Mouse (Mus musculus): ENCODE measurements around the gene Cntnap2. TPM values are rescaled to one million over a fixed set of nuclear protein-coding genes. Genes with fewer than 3 reads are reported as not detected.

Cntnap2 gene
- polyA plus RNA-seq, 1 experiment, result not detected

GRCm38 (mm10) chr6:45544319-45544875 lies 485.2 kb downstream of the Cntnap2 start:
- Histone ChIP-seq H3ac (ENCODE audit: control insufficient read depth, insufficient read length) (no peak overlapping the region), H3K27me3 (ENCODE audit: control insufficient read depth, insufficient read depth, insufficient read length) (no peaks in the 10 kb centered on the region), H3K4me3 (no peak overlapping the region), H3K36me3 (ENCODE audit: control insufficient read depth, insufficient read depth) (no peaks in the 10 kb centered on the region), H3K79me2 (ENCODE audit: control insufficient read depth, insufficient read depth) (no peaks in the 10 kb centered on the region), H3K4me2 (ENCODE audit: low read depth) (no peak overlapping the region)
- TF ChIP-seq POLR2A (IDR thresholded peaks at IDR 0.05; ENCODE audit: insufficient read length, low read depth) (no peak), TCF3 (IDR thresholded peaks at IDR 0.05; ENCODE audit: insufficient read length, low read depth) (no peak), REST (IDR thresholded peaks at IDR 0.05; ENCODE audit: insufficient read depth, insufficient read length) (no peak), MYOD1 (IDR thresholded peaks at IDR 0.05; ENCODE audit: control insufficient read depth in 1 of 3, insufficient read length in 2 of 3, low read depth in 2 of 3) (no peak)

GRCm38 (mm10) chr6:45559724-45560123 lies 500.6 kb downstream of the Cntnap2 start:
- Histone ChIP-seq H3K4me2 (ENCODE audit: low read depth) (no peak overlapping the region), H3K27me3 (ENCODE audit: control insufficient read depth, insufficient read depth, insufficient read length) (no peaks in the 10 kb centered on the region), H3K36me3 (ENCODE audit: control insufficient read depth, insufficient read depth) (no peaks in the 10 kb centered on the region), H3ac (ENCODE audit: control insufficient read depth, insufficient read length) (no peak overlapping the region), H3K4me3 (no peak overlapping the region), H3K79me2 (ENCODE audit: control insufficient read depth, insufficient read depth) (no peaks in the 10 kb centered on the region)
- TF ChIP-seq USF1 (IDR thresholded peaks at IDR 0.05; ENCODE audit: low read depth), result no peak
- TF ChIP-seq MYOG (IDR thresholded peaks at IDR 0.05; ENCODE audit: control insufficient read depth in 1 of 3, insufficient read depth in 1 of 3, insufficient read length in 2 of 3, low read depth in 2 of 3), result no peak
- no peak for TF ChIP-seq SRF (IDR thresholded peaks at IDR 0.05; ENCODE audit: control insufficient read depth, insufficient read length, low read depth)
- no peak for TF ChIP-seq REST (IDR thresholded peaks at IDR 0.05; ENCODE audit: insufficient read depth, insufficient read length)
- TF ChIP-seq POLR2A (IDR thresholded peaks at IDR 0.05; ENCODE audit: insufficient read length, low read depth), result no peak
- TF ChIP-seq POLR2AphosphoS2 (IDR thresholded peaks at IDR 0.05; ENCODE audit: insufficient read length, low read depth), result no peak
- no peak for TF ChIP-seq MAX (IDR thresholded peaks at IDR 0.05; ENCODE audit: low read depth)
- no peak for TF ChIP-seq TCF3 (IDR thresholded peaks at IDR 0.05; ENCODE audit: insufficient read length, low read depth)
- TF ChIP-seq CEBPB (IDR thresholded peaks at IDR 0.05; ENCODE audit: insufficient read depth, poor library complexity, severe bottlenecking), result no peak
- TF ChIP-seq E2F4 (IDR thresholded peaks at IDR 0.05; ENCODE audit: insufficient read depth), result no peak
- TF ChIP-seq MYOD1 (IDR thresholded peaks at IDR 0.05; ENCODE audit: control insufficient read depth in 1 of 3, insufficient read length in 2 of 3, low read depth in 2 of 3), result no peak
- no peak for TF ChIP-seq TCF12 (IDR thresholded peaks at IDR 0.05; ENCODE audit: insufficient read depth, poor library complexity, severe bottlenecking)

GRCm38 (mm10) chr6:45584467-45585094 lies 525.4 kb downstream of the Cntnap2 start:
- TF ChIP-seq MYOD1 (IDR thresholded peaks at IDR 0.05; ENCODE audit: control insufficient read depth in 1 of 3, insufficient read length in 2 of 3, low read depth in 2 of 3) (no peak), REST (IDR thresholded peaks at IDR 0.05; ENCODE audit: insufficient read depth, insufficient read length) (no peak), TCF12 (IDR thresholded peaks at IDR 0.05; ENCODE audit: insufficient read depth, poor library complexity, severe bottlenecking) (no peak), USF1 (IDR thresholded peaks at IDR 0.05; ENCODE audit: low read depth) (no peak), CEBPB (IDR thresholded peaks at IDR 0.05; ENCODE audit: insufficient read depth, poor library complexity, severe bottlenecking) (no peak), POLR2A (IDR thresholded peaks at IDR 0.05; ENCODE audit: insufficient read length, low read depth) (no peak), MAX (IDR thresholded peaks at IDR 0.05; ENCODE audit: low read depth) (no peak)
- no peaks in the 10 kb centered on the region for H3K79me2 ChIP-seq (ENCODE audit: control insufficient read depth, insufficient read depth)
- H3K27me3 ChIP-seq (ENCODE audit: control insufficient read depth, insufficient read depth, insufficient read length), result no peaks in the 10 kb centered on the region
- H3K4me2 ChIP-seq (ENCODE audit: low read depth), result no peak overlapping the region
- no peak overlapping the region for H3ac ChIP-seq (ENCODE audit: control insufficient read depth, insufficient read length)
- no peaks in the 10 kb centered on the region for H3K36me3 ChIP-seq (ENCODE audit: control insufficient read depth, insufficient read depth)
- no peak overlapping the region for H3K4me3 ChIP-seq

- H3K36me3 ChIP-seq (ENCODE audit: control insufficient read depth, insufficient read depth), result no peaks in the 10 kb centered on the region
- H3K4me2 ChIP-seq (ENCODE audit: low read depth), result no peak overlapping the region
- no peaks in the 10 kb centered on the region for H3K79me2 ChIP-seq (ENCODE audit: control insufficient read depth, insufficient read depth)
- H3ac ChIP-seq (ENCODE audit: control insufficient read depth, insufficient read length), result no peak overlapping the region
- H3K27me3 ChIP-seq (ENCODE audit: control insufficient read depth, insufficient read depth, insufficient read length), result no peaks in the 10 kb centered on the region
- no peak for TF ChIP-seq CEBPB (IDR thresholded peaks at IDR 0.05; ENCODE audit: insufficient read depth, poor library complexity, severe bottlenecking)
- no peak for TF ChIP-seq E2F4 (IDR thresholded peaks at IDR 0.05; ENCODE audit: insufficient read depth)
- no peak overlapping the region for H3K4me3 ChIP-seq
These were observed 529.9 kb downstream of the Cntnap2 start for GRCm38 (mm10) chr6:45589084-45589483.

- Histone ChIP-seq H3K4me3 (no peak overlapping the region), H3K36me3 (ENCODE audit: control insufficient read depth, insufficient read depth) (no peaks in the 10 kb centered on the region), H3ac (ENCODE audit: control insufficient read depth, insufficient read length) (no peak overlapping the region), H3K4me2 (ENCODE audit: low read depth) (no peak overlapping the region), H3K27me3 (ENCODE audit: control insufficient read depth, insufficient read depth, insufficient read length) (no peaks in the 10 kb centered on the region), H3K79me2 (ENCODE audit: control insufficient read depth, insufficient read depth) (no peaks in the 10 kb centered on the region)
- TF ChIP-seq TCF3 (IDR thresholded peaks at IDR 0.05; ENCODE audit: insufficient read length, low read depth) (no peak), POLR2A (IDR thresholded peaks at IDR 0.05; ENCODE audit: insufficient read length, low read depth) (no peak), E2F4 (IDR thresholded peaks at IDR 0.05; ENCODE audit: insufficient read depth) (no peak), REST (IDR thresholded peaks at IDR 0.05; ENCODE audit: insufficient read depth, insufficient read length) (no peak), MAX (IDR thresholded peaks at IDR 0.05; ENCODE audit: low read depth) (no peak), USF1 (IDR thresholded peaks at IDR 0.05; ENCODE audit: low read depth) (no peak), SRF (IDR thresholded peaks at IDR 0.05; ENCODE audit: control insufficient read depth, insufficient read length, low read depth) (no peak), POLR2AphosphoS2 (IDR thresholded peaks at IDR 0.05; ENCODE audit: insufficient read length, low read depth) (no peak), MYOD1 (IDR thresholded peaks at IDR 0.05; ENCODE audit: control insufficient read depth in 1 of 3, insufficient read length in 2 of 3, low read depth in 2 of 3) (no peak), MYOG (IDR thresholded peaks at IDR 0.05; ENCODE audit: control insufficient read depth in 1 of 3, insufficient read depth in 1 of 3, insufficient read length in 2 of 3, low read depth in 2 of 3) (no peak), CEBPB (IDR thresholded peaks at IDR 0.05; ENCODE audit: insufficient read depth, poor library complexity, severe bottlenecking) (no peak), TCF12 (IDR thresholded peaks at IDR 0.05; ENCODE audit: insufficient read depth, poor library complexity, severe bottlenecking) (no peak)
These were observed 587.9 kb downstream of the Cntnap2 start for GRCm38 (mm10) chr6:45647017-45647416.
